Mouse (Mus musculus) C2C12 (cell line): ENCODE data around the gene Shank1.

Experiments used
- CTCF ChIP-seq: IDR thresholded peaks from one replicate; pipeline ENCODE4 v1.5.1; 2011; ENCODE audit not compliant: control insufficient read depth, insufficient read depth, insufficient read length
- USF1 ChIP-seq: IDR thresholded peaks from one replicate; pipeline ENCODE4 v1.6.1; 2011; ENCODE audit warnings: low read depth, mild to moderate bottlenecking, control low read depth, moderate library complexity

DNA sequence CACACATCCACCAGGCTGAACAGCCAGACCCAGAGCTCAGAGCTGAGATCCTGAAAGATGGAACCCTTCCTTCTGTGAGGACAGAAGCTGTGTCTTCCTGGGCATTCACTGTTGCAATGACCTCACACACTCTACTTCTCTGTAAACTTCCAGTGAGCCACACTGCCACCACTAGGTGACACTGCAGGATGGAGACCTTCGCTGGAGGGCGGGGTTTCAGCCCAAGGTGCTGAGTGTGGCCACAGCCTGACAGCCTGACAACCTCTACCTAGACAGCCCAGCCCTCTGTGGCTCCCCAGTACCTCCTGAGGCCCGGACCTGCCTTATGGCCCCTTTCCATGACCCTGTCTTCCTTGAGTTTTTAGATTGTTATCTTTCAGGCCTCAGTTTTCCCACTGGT is 88.5 kb downstream of the Shank1 start:
- peak; percentile 23 for TF ChIP-seq CTCF
- no peak for TF ChIP-seq USF1
